Mouse (Mus musculus) limb, embryonic 13.5 days (tissue): Measurements from ENCODE around the gene Ddx24. TPM values are rescaled to one million over a fixed set of nuclear protein-coding genes. Genes with fewer than 3 reads are reported as not detected.
A peak's percentile ranks its signal among the peaks of the same experiment; 100 is the strongest.
"Not testable (repeated sequence)": the region's sequence is repeated elsewhere in the genome, so short reads cannot be mapped to it uniquely, and the experiment has no call there.

ENCODE experiments used
- ATAC-seq: fragments of 200-750 bp; cut with Nextera tagmentation; 2 replicates; pipeline ENCODE4 v1.8.0; 2017; ENCODE audit warnings: low read depth, moderate number of reproducible peaks, moderate TSS enrichment; ENCODE audit not compliant: low FRiP score
- H3K27ac ChIP-seq: fragments of 300-500 bp; sonication (generic); 2 replicates; pipeline ENCODE4 v1.5.1; 2015; ENCODE audit warnings: inconsistent platforms, mild to moderate bottlenecking, moderate library complexity
- H3K27me3 ChIP-seq: fragments of 300-500 bp; sonication (generic); 2 replicates; pipeline ENCODE4 v1.6.1; 2015; ENCODE audit warnings: mild to moderate bottlenecking, inconsistent platforms
- H3K36me3 ChIP-seq: fragments of 300-500 bp; sonication (generic); 2 replicates; pipeline ENCODE4 v1.6.1; 2015; ENCODE audit warnings: inconsistent platforms, mild to moderate bottlenecking, moderate library complexity
- H3K4me1 ChIP-seq: fragments of 300-500 bp; sonication (generic); 2 replicates; pipeline ENCODE4 v1.6.1; 2015; ENCODE audit warnings: inconsistent platforms
- H3K4me2 ChIP-seq: fragments of 300-500 bp; sonication (generic); replicated peaks from 2 replicates; pipeline ENCODE4 v1.6.1; 2015; ENCODE audit warnings: inconsistent platforms, mild to moderate bottlenecking, moderate library complexity
- H3K4me3 ChIP-seq: fragments of 300-500 bp; sonication (generic); 2 replicates; pipeline ENCODE4 v1.5.1; 2015; ENCODE audit warnings: moderate library complexity, mild to moderate bottlenecking, inconsistent platforms
- H3K9ac ChIP-seq: fragments of 300-500 bp; sonication (generic); 2 replicates; pipeline ENCODE4 v1.6.1; 2015; ENCODE audit warnings: mild to moderate bottlenecking, inconsistent platforms
- H3K9me3 ChIP-seq: fragments of 300-500 bp; sonication (generic); 2 replicates; pipeline ENCODE4 v1.6.1; 2016; ENCODE audit warnings: inconsistent platforms
- WGBS: fragments of 180-500 bp; shearing (Covaris S2); methylation state at CpG from one replicate; pipeline ENCODE4 v1.1.7; 2015; 5-methylcytosine and 5-hydroxymethylcytosine counted together
- polyA plus RNA-seq: library from polyadenylated mRNA; unstranded; fragments of >200 nt; fragmentation: Nextera tagmentation; extraction: Ambion mirVana; gene quantifications from 2 replicates; pipeline ENCODE4 v1.2.1, GENCODE M21; 2015

The Ddx24 gene
- polyA plus RNA-seq: 124 and 130 TPM in 2 replicates

- Histone ChIP-seq H3K27me3 (no peaks in the 10 kb centered on the region), H3K36me3 (peaks cover 21% of the 10 kb centered on the region), H3K4me3 (peak within 1 kb of the TSS; percentile 93), H3K27ac (no peak within 1 kb of the TSS; the same call in 1 of the 2 replicates), H3K9ac (peak within 1 kb of the TSS; percentile 91), H3K4me1 (peaks cover 34% of the 10 kb centered on the region), H3K4me2 (peak within 1 kb of the TSS; percentile 77), H3K9me3 (no peaks in the 10 kb centered on the region)
- ATAC-seq: peak; percentile 99
- WGBS: 1% methylated on average over 33 of the region's 33 CpGs
Measured at GRCm38 (mm10) chr12:103425729-103426470, at the start of gene Ddx24. TSS of gene Ddx24 (minus strand) at chr12:103425830.

- Histone ChIP-seq H3K27me3 (no peaks in the 10 kb centered on the region), H3K4me2 (no peak overlapping the region), H3K27ac (no peak overlapping the region), H3K4me1 (no peaks in the 10 kb centered on the region), H3K4me3 (no peak overlapping the region), H3K36me3 (no peaks in the 10 kb centered on the region), H3K9ac (no peak overlapping the region), H3K9me3 (no peaks in the 10 kb centered on the region)
- 55% methylated on average over 2 of the region's 2 CpGs for WGBS
- ATAC-seq: no peak
Measured at GRCm38 (mm10) chr12:103474481-103474880, 48.9 kb upstream of the Ddx24 start.

- no peaks in the 10 kb centered on the region for H3K9me3 ChIP-seq
- H3K4me2 ChIP-seq: no peak within 1 kb of the TSS
- H3K27ac ChIP-seq: no peak within 1 kb of the TSS
- WGBS: 68% methylated on average over 3 of the region's 3 CpGs
- no peak for ATAC-seq
- H3K36me3 ChIP-seq: no peaks in the 10 kb centered on the region
- H3K27me3 ChIP-seq: no peaks in the 10 kb centered on the region
- H3K4me3 ChIP-seq: no peak within 1 kb of the TSS
- H3K4me1 ChIP-seq: no peaks in the 10 kb centered on the region
- no peak within 1 kb of the TSS for H3K9ac ChIP-seq
Measured at GRCm38 (mm10) chr12:103457140-103457539, 31.5 kb upstream of the Ddx24 start, which contains the start of gene Ifi27l2b. TSS of gene Ifi27l2b (minus strand) at chr12:103457223.

- H3K27ac ChIP-seq, ATAC-seq: not testable (repeated sequence)
- no CpG with 5 or more reads among the region's 1 CpGs for WGBS
Measured at GRCm38 (mm10) chr12:103456727-103457126, 31.1 kb upstream of the Ddx24 start.

GRCm38 (mm10) chr12:103453361-103453760, 27.7 kb upstream of the Ddx24 start:
- H3K27me3 ChIP-seq: no peaks in the 10 kb centered on the region
- H3K9me3 ChIP-seq: no peaks in the 10 kb centered on the region
- no peaks in the 10 kb centered on the region for H3K4me1 ChIP-seq
- H3K27ac ChIP-seq: no peak overlapping the region
- H3K4me2 ChIP-seq: no peak overlapping the region
- no peak for ATAC-seq
- H3K4me3 ChIP-seq: no peak overlapping the region
- H3K36me3 ChIP-seq: no peaks in the 10 kb centered on the region
- H3K9ac ChIP-seq: no peak overlapping the region

More at GRCm38 (mm10) chr12:103456727-103457126, 31.1 kb upstream of the Ddx24 start:
- not testable (repeated sequence) for H3K27me3 ChIP-seq, H3K9ac ChIP-seq, H3K4me3 ChIP-seq, H3K4me2 ChIP-seq, H3K36me3 ChIP-seq, H3K9me3 ChIP-seq, H3K4me1 ChIP-seq

- Histone ChIP-seq H3K9ac (no peak overlapping the region), H3K9me3 (no peaks in the 10 kb centered on the region), H3K36me3 (no peaks in the 10 kb centered on the region), H3K27ac (no peak overlapping the region), H3K4me2 (no peak overlapping the region), H3K4me1 (no peaks in the 10 kb centered on the region), H3K4me3 (no peak overlapping the region), H3K27me3 (no peaks in the 10 kb centered on the region)
- WGBS: 79% methylated on average over 3 of the region's 3 CpGs
- ATAC-seq: no peak
Measured at GRCm38 (mm10) chr12:103445060-103445459, 19.4 kb upstream of the Ddx24 start.

- not testable (repeated sequence) for H3K9ac ChIP-seq, H3K4me2 ChIP-seq, H3K27ac ChIP-seq, H3K9me3 ChIP-seq, H3K4me1 ChIP-seq, H3K36me3 ChIP-seq, ATAC-seq, H3K4me3 ChIP-seq, H3K27me3 ChIP-seq
- 32% methylated on average over 6 of the region's 7 CpGs for WGBS
Measured at GRCm38 (mm10) chr12:103444261-103444660, 18.6 kb upstream of the Ddx24 start.

GRCm38 (mm10) chr12:103443524-103443923, 17.9 kb upstream of the Ddx24 start, which contains the start of gene Ifi27l2a:
TSS of gene Ifi27l2a (minus strand) at chr12:103443680.
- Histone ChIP-seq H3K27ac (no peak within 1 kb of the TSS), H3K9ac (no peak within 1 kb of the TSS), H3K4me2 (no peak within 1 kb of the TSS), H3K9me3 (no peaks in the 10 kb centered on the region), H3K4me3 (no peak within 1 kb of the TSS), H3K27me3 (no peaks in the 10 kb centered on the region), H3K36me3 (no peaks in the 10 kb centered on the region), H3K4me1 (no peaks in the 10 kb centered on the region)
- ATAC-seq: no peak
- WGBS: 52% methylated on average over 3 of the region's 3 CpGs

- 0 out of 2 replicates have a peak, but pooled peaks cover 4% of the 10 kb centered on the region for H3K4me1 ChIP-seq
- H3K36me3 ChIP-seq: no peaks in the 10 kb centered on the region
- H3K4me3 ChIP-seq: no peak overlapping the region
- H3K27me3 ChIP-seq: no peaks in the 10 kb centered on the region
- no peaks in the 10 kb centered on the region for H3K9me3 ChIP-seq
- no peak overlapping the region for H3K9ac ChIP-seq
- ATAC-seq: no peak
- 87% methylated on average over 1 of the region's 1 CpGs for whole genome bisulfite sequencing
- H3K27ac ChIP-seq: no peak overlapping the region
- no peak overlapping the region for H3K4me2 ChIP-seq
Measured at GRCm38 (mm10) chr12:103437601-103438000, 12.0 kb upstream of the Ddx24 start.

- Histone ChIP-seq H3K4me2 (peak overlapping the region; percentile 43), H3K36me3 (no peaks in the 10 kb centered on the region), H3K27me3 (no peaks in the 10 kb centered on the region), H3K27ac (no peak overlapping the region), H3K4me3 (peak overlapping the region; percentile 30; the same call in 1 of the 2 replicates), H3K9me3 (no peaks in the 10 kb centered on the region), H3K4me1 (0 out of 2 replicates have a peak, but pooled peaks cover 4% of the 10 kb centered on the region), H3K9ac (no peak overlapping the region)
- ATAC-seq: no peak
Measured at GRCm38 (mm10) chr12:103434861-103435260, 9.2 kb upstream of the Ddx24 start.

- H3K4me1 ChIP-seq: 0 out of 2 replicates have a peak, but pooled peaks cover 4% of the 10 kb centered on the region
- WGBS: 63% methylated on average over 8 of the region's 8 CpGs
- H3K27ac ChIP-seq: peak within 1 kb of the TSS; percentile 22; the same call in 1 of the 2 replicates
- peak within 1 kb of the TSS; percentile 43 for H3K4me2 ChIP-seq
- peak within 1 kb of the TSS; percentile 30 for H3K4me3 ChIP-seq
- H3K36me3 ChIP-seq: no peaks in the 10 kb centered on the region
- H3K27me3 ChIP-seq: no peaks in the 10 kb centered on the region
- peak; percentile 86 for ATAC-seq
- H3K9me3 ChIP-seq: no peaks in the 10 kb centered on the region
- no peak within 1 kb of the TSS for H3K9ac ChIP-seq
Measured at GRCm38 (mm10) chr12:103433986-103434731, 8.5 kb upstream of the Ddx24 start, which contains the start of gene Ifi27. TSS of gene Ifi27 (plus strand) at chr12:103434211.

- Histone ChIP-seq H3K36me3 (no peaks in the 10 kb centered on the region), H3K4me3 (no peak overlapping the region), H3K9me3 (no peaks in the 10 kb centered on the region), H3K4me1 (0 out of 2 replicates have a peak, but pooled peaks cover 4% of the 10 kb centered on the region), H3K27me3 (no peaks in the 10 kb centered on the region), H3K27ac (peak overlapping the region; percentile 22; the same call in 1 of the 2 replicates), H3K4me2 (no peak overlapping the region), H3K9ac (no peak overlapping the region)
- no peak for ATAC-seq
- WGBS: 83% methylated on average over 2 of the region's 2 CpGs
Measured at GRCm38 (mm10) chr12:103433430-103433829, 7.8 kb upstream of the Ddx24 start.
